Mouse (Mus musculus): ENCODE measurements around the gene Ing1. TPM values are rescaled to one million over a fixed set of nuclear protein-coding genes. Genes with fewer than 3 reads are reported as not detected.

The Ing1 gene
- polyA plus RNA-seq, 1 experiment from 2014 or later = 40.3 TPM

- H3K27me3 ChIP-seq (ENCODE audit: control insufficient read depth, insufficient read depth, low read length) = no peaks in the 10 kb centered on the region
- no peak overlapping the region for H3K4me2 ChIP-seq (replicated peaks; ENCODE audit: low read depth, low read length)
- H3K9ac ChIP-seq (replicated peaks; ENCODE audit: low read depth, low read length) = no peak overlapping the region
- WGBS = 76% methylated on average over 16 of the region's 16 CpGs
- H3K9me3 ChIP-seq (ENCODE audit: control insufficient read depth, low read depth, low read length) = no peaks in the 10 kb centered on the region
- no peaks in the 10 kb centered on the region for H3K4me1 ChIP-seq (ENCODE audit: control insufficient read depth, insufficient read depth, low read length)
- H3K27ac ChIP-seq (ENCODE audit: low read length) = no peak overlapping the region
- H3K36me3 ChIP-seq (ENCODE audit: control insufficient read depth, insufficient read depth, low read length) = peaks cover 51% of the 10 kb centered on the region
- no peak overlapping the region for H3K4me3 ChIP-seq (ENCODE audit: low read depth, low read length)
- ATAC-seq (ENCODE audit: insufficient number of reproducible peaks, insufficient read depth, low FRiP score, low read depth) = no peak
Measured at GRCm38 (mm10) chr8:11517366-11518055, 37.9 kb upstream of the Ing1 start.

GRCm38 (mm10) chr8:11518056-11518396 lies 37.3 kb upstream of the Ing1 start:
- Histone ChIP-seq H3K36me3 (ENCODE audit: control insufficient read depth, insufficient read depth, low read length) (peaks cover 46% of the 10 kb centered on the region), H3K4me3 (ENCODE audit: low read depth, low read length) (no peak overlapping the region), H3K4me1 (ENCODE audit: control insufficient read depth, insufficient read depth, low read length) (no peaks in the 10 kb centered on the region), H3K27ac (ENCODE audit: low read length) (no peak overlapping the region), H3K4me2 (replicated peaks; ENCODE audit: low read depth, low read length) (no peak overlapping the region), H3K27me3 (ENCODE audit: control insufficient read depth, insufficient read depth, low read length) (no peaks in the 10 kb centered on the region), H3K9ac (replicated peaks; ENCODE audit: low read depth, low read length) (no peak overlapping the region), H3K9me3 (ENCODE audit: control insufficient read depth, low read depth, low read length) (no peaks in the 10 kb centered on the region)
- 89% methylated on average over 6 of the region's 6 CpGs for WGBS
- no peak for ATAC-seq (ENCODE audit: insufficient number of reproducible peaks, insufficient read depth, low FRiP score, low read depth)

- H3K36me3 ChIP-seq (ENCODE audit: control insufficient read depth, insufficient read depth, low read length) = peaks cover 39% of the 10 kb centered on the region
- 92% methylated on average over 11 of the region's 11 CpGs for whole genome bisulfite sequencing
Measured at GRCm38 (mm10) chr8:11518676-11519075, 36.7 kb upstream of the Ing1 start.

GRCm38 (mm10) chr8:11523331-11523730 lies 32.0 kb upstream of the Ing1 start:
- Histone ChIP-seq H3K4me2 (replicated peaks; ENCODE audit: low read depth, low read length) (no peak overlapping the region), H3K9ac (replicated peaks; ENCODE audit: low read depth, low read length) (no peak overlapping the region), H3K9me3 (ENCODE audit: control insufficient read depth, low read depth, low read length) (no peaks in the 10 kb centered on the region), H3K27ac (ENCODE audit: low read length) (no peak overlapping the region), H3K27me3 (ENCODE audit: control insufficient read depth, insufficient read depth, low read length) (no peaks in the 10 kb centered on the region), H3K4me1 (ENCODE audit: control insufficient read depth, insufficient read depth, low read length) (no peaks in the 10 kb centered on the region), H3K4me3 (ENCODE audit: low read depth, low read length) (no peak overlapping the region), H3K36me3 (ENCODE audit: control insufficient read depth, insufficient read depth, low read length) (peaks cover 5% of the 10 kb centered on the region)
- no peak for ATAC-seq (ENCODE audit: insufficient number of reproducible peaks, insufficient read depth, low FRiP score, low read depth)
- WGBS = 91% methylated on average over 3 of the region's 3 CpGs

More at GRCm38 (mm10) chr8:11518676-11519075, 36.7 kb upstream of the Ing1 start:
- Histone ChIP-seq H3K4me2 (replicated peaks; ENCODE audit: low read depth, low read length) (no peak overlapping the region), H3K4me1 (ENCODE audit: control insufficient read depth, insufficient read depth, low read length) (no peaks in the 10 kb centered on the region), H3K27me3 (ENCODE audit: control insufficient read depth, insufficient read depth, low read length) (no peaks in the 10 kb centered on the region), H3K9ac (replicated peaks; ENCODE audit: low read depth, low read length) (no peak overlapping the region), H3K9me3 (ENCODE audit: control insufficient read depth, low read depth, low read length) (no peaks in the 10 kb centered on the region), H3K4me3 (ENCODE audit: low read depth, low read length) (no peak overlapping the region), H3K27ac (ENCODE audit: low read length) (no peak overlapping the region)
- ATAC-seq (ENCODE audit: insufficient number of reproducible peaks, insufficient read depth, low FRiP score, low read depth) = no peak

DNA sequence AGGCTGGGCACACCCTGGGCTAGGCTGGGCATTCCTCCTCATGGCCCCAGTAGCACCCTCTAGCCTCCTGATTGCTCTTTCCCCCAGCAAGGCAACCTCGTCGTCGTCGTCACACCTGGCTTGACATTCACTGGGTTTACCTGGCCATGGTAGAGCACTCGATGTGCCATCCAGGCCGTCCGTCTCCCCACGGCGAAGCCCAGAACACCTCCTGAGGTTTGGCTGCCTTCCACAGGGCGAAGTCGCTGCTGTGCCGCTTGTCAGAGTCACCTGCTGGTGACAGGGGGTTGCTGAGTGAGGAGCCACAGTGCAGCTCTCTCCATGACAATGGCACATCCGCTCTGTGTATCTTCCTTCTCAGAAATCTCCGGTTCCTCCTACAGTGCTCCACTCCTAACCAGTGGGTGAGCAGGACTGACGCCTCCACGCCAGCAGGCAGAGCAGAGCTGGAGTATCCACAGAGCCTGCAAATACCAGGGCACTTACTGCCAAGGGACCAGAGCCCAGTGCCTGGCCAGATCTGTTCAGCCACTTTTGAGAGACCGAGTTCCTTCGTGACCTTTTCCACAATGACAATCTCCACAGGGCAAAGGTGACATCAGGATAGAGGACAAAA lies 25.1 kb upstream of the Ing1 start:
- no peaks in the 10 kb centered on the region for H3K27me3 ChIP-seq (ENCODE audit: control insufficient read depth, insufficient read depth, low read length)
- no peaks in the 10 kb centered on the region for H3K9me3 ChIP-seq (ENCODE audit: control insufficient read depth, low read depth, low read length)
- no peak overlapping the region for H3K9ac ChIP-seq (replicated peaks; ENCODE audit: low read depth, low read length)
- no peak overlapping the region for H3K4me3 ChIP-seq (ENCODE audit: low read depth, low read length)
- no peaks in the 10 kb centered on the region for H3K4me1 ChIP-seq (ENCODE audit: control insufficient read depth, insufficient read depth, low read length)
- ATAC-seq (ENCODE audit: insufficient number of reproducible peaks, insufficient read depth, low FRiP score, low read depth) = no peak
- H3K4me2 ChIP-seq (replicated peaks; ENCODE audit: low read depth, low read length) = no peak overlapping the region
- H3K27ac ChIP-seq (ENCODE audit: low read length) = no peak overlapping the region
- H3K36me3 ChIP-seq (ENCODE audit: control insufficient read depth, insufficient read depth, low read length) = peaks cover 8% of the 10 kb centered on the region
- 82% methylated on average over 18 of the region's 18 CpGs for WGBS

GRCm38 (mm10) chr8:11530849-11531248 lies 24.5 kb upstream of the Ing1 start:
- ATAC-seq (ENCODE audit: insufficient number of reproducible peaks, insufficient read depth, low FRiP score, low read depth) = no peak
- no peak overlapping the region for H3K27ac ChIP-seq (ENCODE audit: low read length)

DNA sequence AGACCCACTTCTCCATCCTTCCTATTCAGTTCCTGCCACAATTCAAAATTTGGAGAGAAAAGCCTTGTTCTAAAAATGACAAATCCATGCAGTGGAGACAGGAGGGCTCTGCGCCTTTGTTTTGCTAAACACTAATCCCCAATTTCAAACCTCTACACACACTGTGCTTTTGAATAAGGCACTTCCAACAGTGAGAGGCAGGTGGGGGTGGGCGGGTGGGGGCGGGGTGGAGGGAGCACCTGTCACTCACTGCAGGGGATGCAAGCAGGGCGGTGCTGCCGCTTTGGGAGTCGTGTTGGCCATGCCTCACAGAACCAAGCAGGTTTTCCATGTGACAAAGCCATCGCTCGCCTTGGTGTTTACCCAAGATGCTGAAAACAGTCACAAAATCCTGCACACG lies 20.9 kb upstream of the Ing1 start:
- Histone ChIP-seq H3K4me2 (replicated peaks; ENCODE audit: low read depth, low read length) (no peak overlapping the region), H3K27me3 (ENCODE audit: control insufficient read depth, insufficient read depth, low read length) (no peaks in the 10 kb centered on the region), H3K9ac (replicated peaks; ENCODE audit: low read depth, low read length) (no peak overlapping the region), H3K4me1 (ENCODE audit: control insufficient read depth, insufficient read depth, low read length) (no peaks in the 10 kb centered on the region), H3K36me3 (ENCODE audit: control insufficient read depth, insufficient read depth, low read length) (peaks cover 15% of the 10 kb centered on the region), H3K9me3 (ENCODE audit: control insufficient read depth, low read depth, low read length) (no peaks in the 10 kb centered on the region), H3K27ac (ENCODE audit: low read length) (no peak overlapping the region), H3K4me3 (ENCODE audit: low read depth, low read length) (no peak overlapping the region)
- WGBS = 50% methylated on average over 9 of the region's 9 CpGs
- ATAC-seq (ENCODE audit: insufficient number of reproducible peaks, insufficient read depth, low FRiP score, low read depth) = no peak

More at GRCm38 (mm10) chr8:11530849-11531248, 24.5 kb upstream of the Ing1 start:
- Histone ChIP-seq H3K9ac (replicated peaks; ENCODE audit: low read depth, low read length) (no peak overlapping the region), H3K9me3 (ENCODE audit: control insufficient read depth, low read depth, low read length) (no peaks in the 10 kb centered on the region), H3K4me2 (replicated peaks; ENCODE audit: low read depth, low read length) (no peak overlapping the region), H3K4me3 (ENCODE audit: low read depth, low read length) (no peak overlapping the region), H3K36me3 (ENCODE audit: control insufficient read depth, insufficient read depth, low read length) (peaks cover 8% of the 10 kb centered on the region), H3K27me3 (ENCODE audit: control insufficient read depth, insufficient read depth, low read length) (no peaks in the 10 kb centered on the region), H3K4me1 (ENCODE audit: control insufficient read depth, insufficient read depth, low read length) (no peaks in the 10 kb centered on the region)
- WGBS = 63% methylated on average over 4 of the region's 4 CpGs

DNA sequence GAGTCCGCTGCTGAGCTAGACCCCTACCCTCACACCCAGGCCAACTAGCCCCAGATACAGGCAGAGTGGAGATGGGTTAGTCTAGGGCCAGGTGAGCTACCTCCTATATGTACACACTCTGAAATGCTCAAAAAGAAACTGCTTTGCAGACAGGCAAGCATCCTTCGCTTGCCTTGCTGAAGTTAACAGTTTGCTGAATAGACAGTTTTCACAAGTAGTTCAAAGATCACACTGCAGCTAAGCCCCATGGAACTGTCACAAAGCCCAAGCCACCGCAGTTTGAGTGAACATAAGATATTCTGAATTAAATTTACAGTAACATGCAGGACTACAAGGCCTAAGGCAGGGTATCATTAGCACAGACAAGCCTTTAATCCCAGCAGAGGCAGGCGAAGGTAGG lies 16.3 kb upstream of the Ing1 start:
- no peak for ATAC-seq (ENCODE audit: insufficient number of reproducible peaks, insufficient read depth, low FRiP score, low read depth)
- no peaks in the 10 kb centered on the region for H3K27me3 ChIP-seq (ENCODE audit: control insufficient read depth, insufficient read depth, low read length)
- no peak overlapping the region for H3K9ac ChIP-seq (replicated peaks; ENCODE audit: low read depth, low read length)
- no peak overlapping the region for H3K4me2 ChIP-seq (replicated peaks; ENCODE audit: low read depth, low read length)
- H3K9me3 ChIP-seq (ENCODE audit: control insufficient read depth, low read depth, low read length) = no peaks in the 10 kb centered on the region
- H3K4me1 ChIP-seq (ENCODE audit: control insufficient read depth, insufficient read depth, low read length) = no peaks in the 10 kb centered on the region
- no peak overlapping the region for H3K4me3 ChIP-seq (ENCODE audit: low read depth, low read length)
- 90% methylated on average over 4 of the region's 4 CpGs for WGBS
- H3K27ac ChIP-seq (ENCODE audit: low read length) = no peak overlapping the region
- H3K36me3 ChIP-seq (ENCODE audit: control insufficient read depth, insufficient read depth, low read length) = peaks cover 19% of the 10 kb centered on the region

DNA sequence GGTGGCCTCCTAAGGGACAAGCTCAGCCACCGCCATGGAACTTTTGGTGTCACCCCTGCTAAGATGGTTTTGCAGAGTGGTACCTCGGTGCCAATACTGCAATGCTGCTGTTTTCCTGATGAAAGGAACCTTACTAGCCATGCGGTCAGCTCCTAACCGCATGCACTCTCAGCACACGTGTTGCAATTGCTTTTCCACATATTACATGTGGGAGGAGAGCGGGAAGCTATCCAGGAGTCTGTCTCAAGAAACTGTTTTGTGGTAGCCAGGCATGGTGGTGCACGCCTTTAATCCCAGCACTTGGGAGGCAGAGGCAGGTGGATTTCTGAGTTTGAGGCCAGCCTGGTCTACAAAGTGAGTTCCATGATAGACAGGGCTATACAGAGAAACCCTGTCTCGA lies 15.2 kb upstream of the Ing1 start:
- H3K9me3 ChIP-seq (ENCODE audit: control insufficient read depth, low read depth, low read length) = no peaks in the 10 kb centered on the region
- no peaks in the 10 kb centered on the region for H3K27me3 ChIP-seq (ENCODE audit: control insufficient read depth, insufficient read depth, low read length)
- H3K27ac ChIP-seq (ENCODE audit: low read length) = no peak overlapping the region
- H3K36me3 ChIP-seq (ENCODE audit: control insufficient read depth, insufficient read depth, low read length) = peaks cover 19% of the 10 kb centered on the region
- no peak for ATAC-seq (ENCODE audit: insufficient number of reproducible peaks, insufficient read depth, low FRiP score, low read depth)
- H3K4me3 ChIP-seq (ENCODE audit: low read depth, low read length) = no peak overlapping the region
- 94% methylated on average over 8 of the region's 8 CpGs for WGBS
- H3K4me2 ChIP-seq (replicated peaks; ENCODE audit: low read depth, low read length) = no peak overlapping the region
- H3K9ac ChIP-seq (replicated peaks; ENCODE audit: low read depth, low read length) = no peak overlapping the region
- no peaks in the 10 kb centered on the region for H3K4me1 ChIP-seq (ENCODE audit: control insufficient read depth, insufficient read depth, low read length)
